Mouse (Mus musculus): ENCODE measurements around the gene Rasgef1b.

GRCm38 (mm10) chr5:99758859-99759258 is 30.0 kb upstream of the Rasgef1b start:
- TF ChIP-seq CTCF (IDR thresholded peaks at IDR 0.05; ENCODE audit: extremely low read depth, insufficient read depth, low read length) (no peak), POLR2A (IDR thresholded peaks at IDR 0.05; ENCODE audit: extremely low read depth, insufficient read depth, low read length) (no peak)

Data from cortical plate, adult 2 months (tissue).